Mouse (Mus musculus) kidney, adult 2 months (tissue): ENCODE results near the gene Ncmap.

Experiments used
- CTCF ChIP-seq: fragments of 200-500 bp; conservative IDR thresholded peaks from 2 replicates; pipeline ENCODE4 v1.5.1; 2011; ENCODE audit warnings: low read depth, mild to moderate bottlenecking, control low read depth, low read length, moderate library complexity, mixed read lengths; ENCODE audit not compliant: insufficient read depth, insufficient read length
- POLR2A ChIP-seq: fragments of 200-500 bp; IDR thresholded peaks from one replicate; pipeline ENCODE4 v1.6.1; 2011; ENCODE audit warnings: low read depth, low read length, control low read depth

DNA sequence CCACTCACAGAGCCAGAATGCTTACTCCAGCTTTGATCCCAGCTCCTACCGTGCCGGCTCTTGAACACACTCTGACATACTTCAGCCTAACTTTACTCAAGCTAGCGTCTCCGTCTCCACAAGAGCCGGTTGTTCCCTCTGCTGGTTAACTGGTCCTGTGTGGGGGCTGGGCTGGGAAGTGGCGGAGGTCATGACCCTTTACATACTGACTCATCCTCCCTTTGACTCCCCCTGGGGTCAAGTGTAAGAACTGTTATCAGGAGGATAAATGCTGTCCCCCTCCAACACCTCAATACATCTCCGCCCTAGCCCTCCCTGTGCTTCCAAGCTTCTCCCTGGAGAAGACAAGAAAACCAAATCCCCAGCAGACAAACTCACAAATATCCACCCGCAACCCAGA is 16.7 kb downstream of the Ncmap start:
- TF ChIP-seq CTCF (no peak), POLR2A (no peak)
